Mouse (Mus musculus) lung, postnatal 0 days (tissue): ENCODE data around the gene Slc2a4. TPM values are rescaled to one million over a fixed set of nuclear protein-coding genes. Genes with fewer than 3 reads are reported as not detected.
A peak's percentile ranks its signal among the peaks of the same experiment; 100 is the strongest.

ENCODE experiments used
- ATAC-seq: fragments of 200-750 bp; cut with Nextera tagmentation; 2 replicates; pipeline ENCODE4 v1.8.0; 2017; ENCODE audit warnings: moderate library complexity
- DNase-seq: peaks from one replicate; pipeline ENCODE4 v3.0.0-alpha.2; 2016; ENCODE audit warnings: low spot score
- H3K27ac ChIP-seq: fragments of 300-500 bp; sonication (generic); 2 replicates; pipeline ENCODE4 v1.5.1; 2014; ENCODE audit warnings: antibody characterized with exemption, mild to moderate bottlenecking, low read length, mixed read lengths
- H3K27me3 ChIP-seq: fragments of 300-500 bp; sonication (generic); replicated peaks from 2 replicates; pipeline ENCODE4 v1.6.1; 2014; ENCODE audit warnings: low read length, mixed read lengths; ENCODE audit not compliant: insufficient read depth
- H3K36me3 ChIP-seq: fragments of 300-500 bp; sonication (generic); 2 replicates; pipeline ENCODE4 v1.6.1; 2014; ENCODE audit warnings: low read length, mixed read lengths; ENCODE audit not compliant: insufficient read depth
- H3K4me1 ChIP-seq: fragments of 300-500 bp; sonication (generic); 2 replicates; pipeline ENCODE4 v1.6.1; 2014; ENCODE audit warnings: antibody characterized with exemption, low read depth, low read length, mixed read lengths; ENCODE audit not compliant: insufficient read depth
- H3K4me2 ChIP-seq: fragments of 300-500 bp; sonication (generic); replicated peaks from 2 replicates; pipeline ENCODE4 v1.6.1; 2014; ENCODE audit warnings: low read depth, mild to moderate bottlenecking, low read length, moderate library complexity, mixed read lengths
- H3K4me3 ChIP-seq: fragments of 300-500 bp; sonication (generic); 2 replicates; pipeline ENCODE4 v1.5.1; 2014; ENCODE audit warnings: low read depth, low read length
- H3K9ac ChIP-seq: fragments of 300-500 bp; sonication (generic); replicated peaks from 2 replicates; pipeline ENCODE4 v1.6.1; 2014; ENCODE audit warnings: low read depth, mild to moderate bottlenecking
- H3K9me3 ChIP-seq: fragments of 300-500 bp; sonication (generic); 2 replicates; pipeline ENCODE4 v1.6.1; 2016; ENCODE audit warnings: low read length, mixed read lengths
- CTCF ChIP-seq: IDR thresholded peaks from 2 replicates; pipeline ENCODE4 v1.5.1; 2016; ENCODE audit warnings: antibody characterized with exemption, mild to moderate bottlenecking
- EP300 ChIP-seq: IDR thresholded peaks from 2 replicates; pipeline ENCODE4 v1.6.1; 2016; ENCODE audit warnings: antibody characterized with exemption, mild to moderate bottlenecking, control low read depth
- WGBS: fragments of 180-500 bp; shearing (Covaris S2); extraction: QIAGEN DNeasy Blood & Tissue Kit; methylation state at CpG from one replicate; pipeline ENCODE4 v1.1.7; 2014; 5-methylcytosine and 5-hydroxymethylcytosine counted together
- polyA plus RNA-seq: library from polyadenylated mRNA; unstranded; fragments of >200 nt; fragmentation: Nextera tagmentation; extraction: Ambion mirVana; gene quantifications from 2 replicates; pipeline ENCODE4 v1.2.1, GENCODE M21; 2015

The Slc2a4 gene
- polyA plus RNA-seq, 1 experiment from 2014 or later, result 3.7 TPM

GRCm38 (mm10) chr11:69953267-69953915, 5.4 kb upstream of the Slc2a4 start:
- H3K4me2 ChIP-seq, result no peak overlapping the region
- H3K27ac ChIP-seq, result no peak overlapping the region
- ATAC-seq (no peak), DNase-seq (no peak)
- H3K36me3 ChIP-seq, result no peaks in the 10 kb centered on the region
- 27% methylated on average over 11 of the region's 11 CpGs for WGBS
- H3K9me3 ChIP-seq, result no peaks in the 10 kb centered on the region
- H3K4me3 ChIP-seq, result no peak overlapping the region
- no peaks in the 10 kb centered on the region for H3K27me3 ChIP-seq
- no peak for TF ChIP-seq EP300
- no peak for TF ChIP-seq CTCF
- H3K9ac ChIP-seq, result no peak overlapping the region
- H3K4me1 ChIP-seq, result no peaks in the 10 kb centered on the region

- 31% methylated on average over 1 of the region's 1 CpGs for WGBS
- DNase-seq, result no peak
- ATAC-seq, result no peak
- Histone ChIP-seq H3K27me3 (no peaks in the 10 kb centered on the region), H3K4me3 (no peak overlapping the region), H3K27ac (no peak overlapping the region), H3K9me3 (no peaks in the 10 kb centered on the region), H3K9ac (no peak overlapping the region), H3K4me2 (no peak overlapping the region), H3K36me3 (no peaks in the 10 kb centered on the region), H3K4me1 (no peaks in the 10 kb centered on the region)
- TF ChIP-seq EP300 (no peak), CTCF (peak; percentile 57)
These were observed 4.3 kb upstream of the Slc2a4 start for GRCm38 (mm10) chr11:69952274-69952673.

GRCm38 (mm10) chr11:69950807-69951459, 2.9 kb upstream of the Slc2a4 start:
- H3K4me2 ChIP-seq, result no peak overlapping the region
- no peak overlapping the region for H3K9ac ChIP-seq
- 39% methylated on average over 4 of the region's 4 CpGs for WGBS
- no peaks in the 10 kb centered on the region for H3K36me3 ChIP-seq
- H3K4me3 ChIP-seq, result no peak overlapping the region
- H3K4me1 ChIP-seq, result no peaks in the 10 kb centered on the region
- H3K27me3 ChIP-seq, result no peaks in the 10 kb centered on the region
- H3K9me3 ChIP-seq, result no peaks in the 10 kb centered on the region
- no peak overlapping the region for H3K27ac ChIP-seq
- ATAC-seq (no peak), DNase-seq (peak; percentile 43)
- TF ChIP-seq CTCF (peak; percentile 46; the same call in 1 of the 2 replicates), EP300 (no peak)

DNA sequence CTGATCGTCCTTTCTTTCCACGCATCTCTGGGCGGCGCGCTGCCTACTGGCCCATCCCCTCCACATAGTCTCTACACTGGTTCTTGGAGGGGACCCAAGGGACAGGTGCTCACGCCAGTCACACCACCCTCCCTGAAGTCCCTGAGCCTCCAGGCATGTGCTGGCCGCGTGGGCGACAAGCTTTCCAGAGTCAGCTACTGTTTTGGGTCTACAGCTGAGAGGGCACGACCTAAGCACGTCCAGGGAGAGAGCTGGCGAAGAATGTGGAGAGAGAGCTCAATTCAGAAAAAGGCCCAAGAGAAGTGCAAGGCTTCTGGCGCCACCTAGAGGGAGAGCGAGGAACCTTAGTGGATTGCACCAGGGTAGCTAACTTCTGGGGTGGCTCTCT, 769 bp upstream of the Slc2a4 start:
- H3K27ac ChIP-seq, result peak overlapping the region; percentile 2; the same call in 1 of the 2 replicates
- H3K4me1 ChIP-seq, result no peaks in the 10 kb centered on the region
- no peaks in the 10 kb centered on the region for H3K36me3 ChIP-seq
- 0% methylated on average over 12 of the region's 14 CpGs for WGBS
- DNase-seq (peak; percentile 96), ATAC-seq (peak; percentile 67)
- H3K9me3 ChIP-seq, result no peaks in the 10 kb centered on the region
- TF ChIP-seq CTCF (peak; percentile 95), EP300 (no peak)
- H3K4me2 ChIP-seq, result peak overlapping the region; percentile 60
- peak overlapping the region; percentile 39 for H3K4me3 ChIP-seq
- H3K9ac ChIP-seq, result no peak overlapping the region
- H3K27me3 ChIP-seq, result no peaks in the 10 kb centered on the region

GRCm38 (mm10) chr11:69947337-69948065, 487 bp downstream of the Slc2a4 start:
- Histone ChIP-seq H3K4me2 (peak overlapping the region; percentile 60), H3K27ac (no peak overlapping the region; the same call in 1 of the 2 replicates), H3K36me3 (no peaks in the 10 kb centered on the region), H3K9ac (no peak overlapping the region), H3K27me3 (no peaks in the 10 kb centered on the region), H3K9me3 (no peaks in the 10 kb centered on the region), H3K4me1 (no peaks in the 10 kb centered on the region), H3K4me3 (peak overlapping the region; percentile 39)
- ATAC-seq (peak; percentile 14), DNase-seq (peak; percentile 52)
- TF ChIP-seq EP300 (no peak), CTCF (no peak)
- WGBS, result 4% methylated on average over 28 of the region's 29 CpGs
